Mouse (Mus musculus): ENCODE data around the gene Nfam1. TPM values are rescaled to one million over a fixed set of nuclear protein-coding genes. Genes with fewer than 3 reads are reported as not detected.
A peak's percentile ranks its signal among the peaks of the same experiment; 100 is the strongest.

Gene Nfam1
- total and polyA plus RNA-seq, 3 experiments: 0.04 to 0.81 (median 0.20) TPM

- dilution Hi-C loops (cut with MboI; ENCODE audit: extremely low pct_ligation_motif_present, extremely low pct_unique_long_range_greater_than_20kb, low sequenced_read_pairs): no loop called here
- Histone ChIP-seq H3K4me2 (ENCODE audit: insufficient read depth, low read depth, poor library complexity, severe bottlenecking) (no peak overlapping the region), H3K9ac (ENCODE audit: insufficient read depth, low read depth) (no peak overlapping the region), H3K9me3 (replicated peaks; ENCODE audit: low read length) (no peaks in the 10 kb centered on the region), H3K79me2 (replicated peaks; ENCODE audit: control insufficient read depth, extremely low read depth, insufficient read depth, poor library complexity, severe bottlenecking) (no peaks in the 10 kb centered on the region), H3K27ac (ENCODE audit: insufficient read depth, low read depth) (no peak overlapping the region), H3K4me3 (replicated peaks in 1 of 3; ENCODE audit: low read depth in 2 of 3, low read length in 2 of 3, poor library complexity in 1 of 3) (no peak overlapping the region), H3K4me1 (ENCODE audit: control insufficient read depth in 1 of 2, insufficient read depth in 2 of 2) (peaks cover 17 to 81% of the 10 kb centered on the region in 2 experiments), H3K27me3 (replicated peaks) (no peaks in the 10 kb centered on the region), H3K36me3 (replicated peaks in 1 of 2; ENCODE audit: control insufficient read depth in 1 of 2, insufficient read depth in 1 of 2, low read length in 1 of 2) (no peaks in the 10 kb centered on the region)
- in situ Hi-C loops (cut with MboI; ENCODE audit: low pct_ligation_motif_present, low pct_unique_long_range_greater_than_20kb, low sequenced_read_pairs): no loop called here
- no peak for TF ChIP-seq USF1 (IDR thresholded peaks at IDR 0.05; ENCODE audit: low read depth, low read length)
- TF ChIP-seq MXI1 (IDR thresholded peaks at IDR 0.05; ENCODE audit: low read depth, low read length): no peak
- TF ChIP-seq ZC3H11A (IDR thresholded peaks at IDR 0.05; ENCODE audit: low read depth, low read length): no peak
- no peak for TF ChIP-seq NELFE (IDR thresholded peaks at IDR 0.05; ENCODE audit: low read depth, low read length)
- TF ChIP-seq SMC3 (IDR thresholded peaks at IDR 0.05; ENCODE audit: low read depth, low read length): no peak
- TF ChIP-seq KAT2A (IDR thresholded peaks at IDR 0.05; ENCODE audit: insufficient replicate concordance, low read length): no peak
- TF ChIP-seq CTCF (conservative IDR thresholded peaks at IDR 0.05 in 1 of 2, IDR thresholded peaks at IDR 0.05 in 1 of 2; ENCODE audit: low read depth in 2 of 2, low read length in 2 of 2): no peak
- TF ChIP-seq JUN (IDR thresholded peaks at IDR 0.05; ENCODE audit: insufficient read depth, low read depth, low read length): no peak
- TF ChIP-seq BHLHE40 (IDR thresholded peaks at IDR 0.05; ENCODE audit: low read depth, low read length): no peak
- no peak for DNase-seq (ENCODE audit: extremely low read depth)
Observed at GRCm38 (mm10) chr15:82974471-82974870, 58.6 kb downstream of the Nfam1 start.

- in situ Hi-C loops (cut with MboI; ENCODE audit: low pct_ligation_motif_present, low pct_unique_long_range_greater_than_20kb, low sequenced_read_pairs) (no loop called here), dilution Hi-C loops (cut with MboI; ENCODE audit: extremely low pct_ligation_motif_present, extremely low pct_unique_long_range_greater_than_20kb, low sequenced_read_pairs) (no loop called here)
- Histone ChIP-seq H3K36me3 (replicated peaks in 1 of 2; ENCODE audit: control insufficient read depth in 1 of 2, insufficient read depth in 1 of 2, low read length in 1 of 2) (no peaks in the 10 kb centered on the region), H3K27me3 (replicated peaks) (peaks cover 6% of the 10 kb centered on the region), H3K4me1 (ENCODE audit: control insufficient read depth in 1 of 2, insufficient read depth in 2 of 2) (peaks cover 13 to 51% of the 10 kb centered on the region in 2 experiments), H3K27ac (ENCODE audit: insufficient read depth, low read depth) (no peak overlapping the region), H3K4me2 (ENCODE audit: insufficient read depth, low read depth, poor library complexity, severe bottlenecking) (no peak overlapping the region), H3K79me2 (replicated peaks; ENCODE audit: control insufficient read depth, extremely low read depth, insufficient read depth, poor library complexity, severe bottlenecking) (no peaks in the 10 kb centered on the region), H3K4me3 (replicated peaks in 1 of 3; ENCODE audit: low read depth in 2 of 3, low read length in 2 of 3, poor library complexity in 1 of 3) (no peak overlapping the region), H3K9ac (ENCODE audit: insufficient read depth, low read depth) (no peak overlapping the region), H3K9me3 (replicated peaks; ENCODE audit: low read length) (no peaks in the 10 kb centered on the region)
- TF ChIP-seq RCOR1 (conservative IDR thresholded peaks at IDR 0.05; ENCODE audit: low read depth, low read length): no peak
- no peak for TF ChIP-seq ZNF384 (IDR thresholded peaks at IDR 0.05; ENCODE audit: low read depth, low read length)
- TF ChIP-seq MAZ (IDR thresholded peaks at IDR 0.05; ENCODE audit: low read depth, low read length): no peak
- no peak for TF ChIP-seq CHD1 (IDR thresholded peaks at IDR 0.05; ENCODE audit: low read depth, low read length)
- DNase-seq (ENCODE audit: extremely low read depth): peak; percentile 22
Observed at GRCm38 (mm10) chr15:82969206-82969721, 63.8 kb downstream of the Nfam1 start.

GRCm38 (mm10) chr15:82968449-82968848, 64.7 kb downstream of the Nfam1 start:
- peaks cover 14 to 46% of the 10 kb centered on the region in 2 experiments for H3K4me1 ChIP-seq (ENCODE audit: control insufficient read depth in 1 of 2, insufficient read depth in 2 of 2)
- no peak overlapping the region for H3K4me3 ChIP-seq (replicated peaks in 1 of 3; ENCODE audit: low read depth in 2 of 3, low read length in 2 of 3, poor library complexity in 1 of 3)
- H3K79me2 ChIP-seq (replicated peaks; ENCODE audit: control insufficient read depth, extremely low read depth, insufficient read depth, poor library complexity, severe bottlenecking): no peaks in the 10 kb centered on the region
- DNase-seq (ENCODE audit: extremely low read depth): no peak
- no peak for TF ChIP-seq NRF1 (IDR thresholded peaks at IDR 0.05; ENCODE audit: low read depth, low read length)
- no peak for TF ChIP-seq SIN3A (IDR thresholded peaks at IDR 0.05; ENCODE audit: low read length)
- TF ChIP-seq RAD21 (IDR thresholded peaks at IDR 0.05; ENCODE audit: low read depth, low read length): no peak
- no peak for TF ChIP-seq GABPA (IDR thresholded peaks at IDR 0.05; ENCODE audit: insufficient replicate concordance, low read depth, low read length)
- no peak for TF ChIP-seq ELF1 (IDR thresholded peaks at IDR 0.05; ENCODE audit: low read depth, low read length)
- TF ChIP-seq ZMIZ1 (IDR thresholded peaks at IDR 0.05; ENCODE audit: low read depth, low read length): no peak
- TF ChIP-seq TBP (conservative IDR thresholded peaks at IDR 0.05; ENCODE audit: low read depth, low read length): no peak
- no peak for TF ChIP-seq MYC (IDR thresholded peaks at IDR 0.05; ENCODE audit: low read depth, low read length)
- no peak for TF ChIP-seq BHLHE40 (IDR thresholded peaks at IDR 0.05; ENCODE audit: low read depth, low read length)
- H3K27ac ChIP-seq (ENCODE audit: insufficient read depth, low read depth): no peak overlapping the region
- H3K27me3 ChIP-seq (replicated peaks): peaks cover 8% of the 10 kb centered on the region
- H3K9me3 ChIP-seq (replicated peaks; ENCODE audit: low read length): no peaks in the 10 kb centered on the region
- H3K4me2 ChIP-seq (ENCODE audit: insufficient read depth, low read depth, poor library complexity, severe bottlenecking): no peak overlapping the region
- no peaks in the 10 kb centered on the region for H3K36me3 ChIP-seq (replicated peaks in 1 of 2; ENCODE audit: control insufficient read depth in 1 of 2, insufficient read depth in 1 of 2, low read length in 1 of 2)
- in situ Hi-C loops (cut with MboI; ENCODE audit: low pct_ligation_motif_present, low pct_unique_long_range_greater_than_20kb, low sequenced_read_pairs): no loop called here
- dilution Hi-C loops (cut with MboI; ENCODE audit: extremely low pct_ligation_motif_present, extremely low pct_unique_long_range_greater_than_20kb, low sequenced_read_pairs): no loop called here
- no peak overlapping the region for H3K9ac ChIP-seq (ENCODE audit: insufficient read depth, low read depth)
